Mouse (Mus musculus): ENCODE results near the gene Pfdn6. TPM values are rescaled to one million over a fixed set of nuclear protein-coding genes. Genes with fewer than 3 reads are reported as not detected.
A peak's percentile ranks its signal among the peaks of the same experiment; 100 is the strongest.

Gene Pfdn6
- polyA plus RNA-seq, 1 experiment from 2014 or later = 185 TPM

DNA sequence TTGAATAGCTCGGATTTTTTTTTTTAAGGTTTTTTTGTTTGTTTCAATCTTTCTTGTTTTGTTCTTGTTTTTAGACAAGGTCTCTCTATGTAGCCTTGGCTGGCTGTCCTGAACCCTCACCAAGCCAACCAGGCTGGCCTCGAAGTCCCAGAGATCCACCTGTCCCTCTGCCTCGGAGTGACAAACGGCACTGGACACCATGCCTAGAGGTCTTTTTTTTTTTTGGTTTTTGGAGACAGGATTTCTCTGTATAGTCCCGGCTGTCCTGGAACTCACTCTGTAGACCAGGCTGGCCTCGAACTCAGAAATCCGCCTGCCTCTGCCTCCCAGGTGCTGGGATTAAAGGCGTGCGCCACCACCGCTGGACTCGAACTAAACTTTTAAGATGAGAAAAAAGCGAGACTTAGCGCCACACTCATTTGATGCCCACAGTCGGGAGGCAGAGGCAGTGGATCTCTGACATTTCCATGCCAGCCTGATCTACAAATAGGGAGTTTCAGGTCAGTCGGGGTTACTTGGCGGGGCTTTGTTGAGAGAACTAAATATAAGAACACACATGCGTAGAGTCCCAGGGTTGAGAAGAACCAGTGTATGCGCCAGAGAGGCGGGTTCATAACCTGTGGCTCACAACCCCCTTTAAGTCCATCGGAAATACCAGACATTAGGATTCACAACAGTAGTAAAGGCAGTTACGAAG lies 11.7 kb downstream of the Pfdn6 start:
- Histone ChIP-seq H3K27ac (replicated peaks) (peak overlapping the region; percentile 97; the same call in 1 of the 2 replicates), H3K27me3 (no peaks in the 10 kb centered on the region), H3K9me3 (no peaks in the 10 kb centered on the region), H3K9ac (peak overlapping the region; percentile 74), H3K4me2 (peak overlapping the region; percentile 99), H3K4me1 (replicated peaks) (peaks cover 29% of the 10 kb centered on the region), H3K36me3 (0 out of 2 replicates have a peak, but pooled peaks cover 9% of the 10 kb centered on the region), H3K4me3 (peak overlapping the region; percentile 93)
- 63% methylated on average over 21 of the region's 21 CpGs for WGBS
- no peak for ATAC-seq (ENCODE audit: low FRiP score, low read depth)

DNA sequence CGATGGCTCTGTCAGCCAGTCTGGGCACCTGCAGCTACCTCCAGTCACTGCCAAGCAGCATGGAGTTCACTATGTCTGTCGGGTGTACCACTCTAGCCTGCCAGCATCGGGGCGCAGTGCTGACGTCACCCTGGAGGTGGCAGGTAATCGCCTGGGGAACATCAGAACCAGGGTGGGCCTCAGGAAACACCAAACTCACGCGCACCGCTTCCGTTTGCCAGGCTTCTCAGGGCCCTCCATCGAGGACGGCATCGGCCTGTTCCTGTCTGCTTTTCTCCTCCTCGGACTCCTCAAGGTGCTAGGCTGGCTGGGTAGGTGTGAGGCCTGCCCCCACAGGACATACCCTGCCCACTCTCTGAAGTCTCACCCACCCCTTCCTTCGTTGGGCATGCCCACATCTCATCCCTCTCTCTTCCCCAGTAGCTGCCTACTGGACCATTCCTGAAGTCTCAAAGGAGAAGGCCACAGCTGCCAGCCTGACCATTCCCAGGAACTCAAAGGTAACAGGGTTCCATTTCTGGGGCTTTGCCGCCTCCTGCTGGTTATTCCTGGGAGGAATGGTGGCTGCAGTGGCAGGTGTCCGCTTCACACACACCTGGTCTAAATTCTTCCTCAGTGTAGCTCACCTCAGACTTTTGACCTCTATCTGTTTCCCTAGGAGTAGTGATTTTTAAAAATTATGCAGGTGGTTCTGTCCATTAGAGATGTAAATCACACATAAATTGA lies 13.8 kb downstream of the Pfdn6 start:
- H3K4me1 ChIP-seq (replicated peaks) = peaks cover 27% of the 10 kb centered on the region
- no peaks in the 10 kb centered on the region for H3K27me3 ChIP-seq
- no peak overlapping the region for H3K9ac ChIP-seq
- ATAC-seq (ENCODE audit: low FRiP score, low read depth) = no peak
- H3K36me3 ChIP-seq = 0 out of 2 replicates have a peak, but pooled peaks cover 8% of the 10 kb centered on the region
- H3K4me2 ChIP-seq = no peak overlapping the region
- H3K4me3 ChIP-seq = no peak overlapping the region
- no peak overlapping the region for H3K27ac ChIP-seq (replicated peaks)
- H3K9me3 ChIP-seq = no peaks in the 10 kb centered on the region
- 78% methylated on average over 17 of the region's 17 CpGs for WGBS

DNA sequence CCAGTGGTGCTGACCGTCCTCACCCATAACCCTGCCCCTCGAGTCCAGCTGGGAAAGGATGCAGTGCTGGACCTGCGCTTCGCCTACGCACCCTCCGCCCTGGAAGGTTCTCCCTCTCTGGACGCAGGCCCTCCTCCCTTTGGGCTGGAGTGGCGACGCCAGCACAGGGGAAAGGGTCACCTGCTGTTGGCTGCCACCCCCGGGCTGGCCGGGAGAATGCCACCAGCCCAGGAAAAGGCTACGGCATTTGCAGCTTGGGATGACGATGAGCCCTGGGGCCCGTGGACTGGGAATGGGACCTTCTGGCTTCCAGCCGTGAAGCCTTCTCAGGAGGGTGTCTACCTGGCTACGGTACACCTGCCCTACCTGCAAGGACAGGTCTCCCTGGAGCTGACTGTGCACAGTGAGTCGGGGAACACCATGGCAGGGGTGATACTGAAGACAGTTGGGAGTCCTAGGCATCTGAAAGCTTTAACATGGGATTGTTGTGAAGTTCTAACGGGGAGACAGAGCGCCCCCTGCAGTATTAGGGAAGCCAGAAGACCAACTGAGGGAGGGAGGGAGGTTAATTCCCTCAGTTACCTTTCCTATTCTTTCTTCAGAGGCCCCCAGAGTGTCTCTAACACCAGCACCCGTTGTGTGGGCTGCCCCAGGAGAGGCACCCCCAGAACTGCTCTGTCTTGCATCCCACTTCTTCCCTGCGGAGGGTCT lies 14.6 kb downstream of the Pfdn6 start:
- Histone ChIP-seq H3K9ac (no peak overlapping the region), H3K4me1 (replicated peaks) (peaks cover 26% of the 10 kb centered on the region), H3K4me3 (no peak overlapping the region), H3K9me3 (no peaks in the 10 kb centered on the region), H3K27me3 (no peaks in the 10 kb centered on the region), H3K4me2 (no peak overlapping the region), H3K36me3 (0 out of 2 replicates have a peak, but pooled peaks cover 8% of the 10 kb centered on the region), H3K27ac (replicated peaks) (no peak overlapping the region)
- WGBS = 82% methylated on average over 21 of the region's 21 CpGs
- no peak for ATAC-seq (ENCODE audit: low FRiP score, low read depth)

DNA sequence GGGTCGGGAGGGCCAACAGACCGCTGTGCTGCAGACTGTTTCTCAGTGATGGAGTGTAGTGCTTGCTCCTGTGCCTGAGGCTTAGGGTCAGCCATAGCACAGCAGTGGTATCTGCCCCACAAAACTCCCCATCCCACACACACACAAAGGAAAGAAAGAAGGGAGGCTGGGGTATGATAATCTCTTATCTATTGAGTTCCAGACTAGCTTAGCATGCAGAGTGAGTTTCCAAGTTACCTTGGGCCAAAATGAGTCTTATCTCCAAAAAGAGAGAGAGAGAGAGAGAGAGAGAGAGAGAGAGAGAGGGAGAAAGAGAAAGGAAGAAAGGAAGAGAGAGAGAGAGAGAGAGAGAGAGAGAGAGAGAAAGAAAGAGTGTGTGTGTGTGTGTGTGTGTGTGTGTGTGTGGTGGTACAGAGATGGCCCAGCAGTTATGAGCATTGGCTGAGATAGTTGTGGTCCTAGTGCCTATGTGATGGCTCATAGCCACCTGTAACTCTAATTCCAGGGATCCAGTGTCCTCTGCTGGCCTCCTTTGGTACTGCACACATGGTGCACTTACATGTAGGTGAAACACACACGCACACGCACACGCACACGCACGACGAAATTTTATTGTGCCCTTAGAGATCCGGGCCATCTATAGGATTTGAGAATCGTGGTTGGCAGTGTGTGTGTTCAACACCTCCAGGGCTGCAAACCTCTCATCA lies 15.4 kb downstream of the Pfdn6 start:
- WGBS = 81% methylated on average over 10 of the region's 10 CpGs
- H3K36me3 ChIP-seq = 0 out of 2 replicates have a peak, but pooled peaks cover 8% of the 10 kb centered on the region
- H3K4me1 ChIP-seq (replicated peaks) = peaks cover 29% of the 10 kb centered on the region
- no peaks in the 10 kb centered on the region for H3K27me3 ChIP-seq
- no peak overlapping the region for H3K9ac ChIP-seq
- no peak overlapping the region for H3K4me2 ChIP-seq
- H3K9me3 ChIP-seq = no peaks in the 10 kb centered on the region
- H3K4me3 ChIP-seq = no peak overlapping the region
- H3K27ac ChIP-seq (replicated peaks) = no peak overlapping the region
- no peak for ATAC-seq (ENCODE audit: low FRiP score, low read depth)

DNA sequence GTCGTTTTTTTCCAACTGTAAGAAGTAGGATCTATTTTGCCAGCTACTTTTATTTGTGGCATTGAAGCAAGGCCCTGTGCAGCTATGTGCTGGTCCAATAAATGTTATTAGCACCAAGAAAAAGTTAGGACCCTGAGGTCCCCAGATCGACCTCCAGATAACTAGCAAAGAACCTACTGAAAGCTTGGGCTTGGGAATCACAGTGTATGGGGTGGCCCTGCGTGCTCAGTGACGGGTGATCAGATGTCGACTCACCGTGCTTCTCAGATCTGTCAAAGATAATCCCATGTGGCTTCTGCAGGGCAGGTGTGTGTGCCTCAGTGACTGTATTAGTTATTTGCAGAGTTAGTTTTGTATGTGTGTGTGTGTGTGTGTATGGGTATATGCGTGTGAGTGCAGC lies 18.8 kb downstream of the Pfdn6 start:
- 90% methylated on average over 7 of the region's 7 CpGs for WGBS
- ATAC-seq (ENCODE audit: low FRiP score, low read depth) = no peak
- peaks cover 3% of the 10 kb centered on the region; the same call in 1 of the 2 replicates for H3K36me3 ChIP-seq
- no peak overlapping the region for H3K4me2 ChIP-seq
- H3K4me3 ChIP-seq = no peak overlapping the region
- H3K4me1 ChIP-seq (replicated peaks) = peaks cover 31% of the 10 kb centered on the region
- H3K9ac ChIP-seq = no peak overlapping the region
- no peaks in the 10 kb centered on the region; the same call in 1 of the 2 replicates for H3K27me3 ChIP-seq
- H3K27ac ChIP-seq (replicated peaks) = no peak overlapping the region
- H3K9me3 ChIP-seq = no peaks in the 10 kb centered on the region

- no peak for ATAC-seq (ENCODE audit: low FRiP score, low read depth)
- Histone ChIP-seq H3K4me3 (peak overlapping the region; percentile 45), H3K4me1 (replicated peaks) (peaks cover 33% of the 10 kb centered on the region), H3K9ac (peak overlapping the region; percentile 37), H3K9me3 (no peaks in the 10 kb centered on the region), H3K36me3 (peaks cover 3% of the 10 kb centered on the region; the same call in 1 of the 2 replicates), H3K4me2 (peak overlapping the region; percentile 59), H3K27ac (replicated peaks) (peak overlapping the region; percentile 65), H3K27me3 (no peaks in the 10 kb centered on the region; the same call in 1 of the 2 replicates)
- WGBS = 2% methylated on average over 36 of the region's 36 CpGs
Measured at GRCm38 (mm10) chr17:33920282-33921097, 19.7 kb downstream of the Pfdn6 start.

- under 1% methylated on average over 52 of the region's 52 CpGs for WGBS
- Histone ChIP-seq H3K4me2 (peak overlapping the region; percentile 59), H3K9ac (peak overlapping the region; percentile 37), H3K4me3 (peak overlapping the region; percentile 45), H3K27ac (replicated peaks) (peak overlapping the region; percentile 65), H3K27me3 (no peaks in the 10 kb centered on the region; the same call in 1 of the 2 replicates), H3K9me3 (no peaks in the 10 kb centered on the region), H3K4me1 (replicated peaks) (peaks cover 42% of the 10 kb centered on the region), H3K36me3 (peaks cover 3% of the 10 kb centered on the region; the same call in 1 of the 2 replicates)
- no peak for ATAC-seq (ENCODE audit: low FRiP score, low read depth)
Measured at GRCm38 (mm10) chr17:33919351-33920281, 20.5 kb downstream of the Pfdn6 start.

DNA sequence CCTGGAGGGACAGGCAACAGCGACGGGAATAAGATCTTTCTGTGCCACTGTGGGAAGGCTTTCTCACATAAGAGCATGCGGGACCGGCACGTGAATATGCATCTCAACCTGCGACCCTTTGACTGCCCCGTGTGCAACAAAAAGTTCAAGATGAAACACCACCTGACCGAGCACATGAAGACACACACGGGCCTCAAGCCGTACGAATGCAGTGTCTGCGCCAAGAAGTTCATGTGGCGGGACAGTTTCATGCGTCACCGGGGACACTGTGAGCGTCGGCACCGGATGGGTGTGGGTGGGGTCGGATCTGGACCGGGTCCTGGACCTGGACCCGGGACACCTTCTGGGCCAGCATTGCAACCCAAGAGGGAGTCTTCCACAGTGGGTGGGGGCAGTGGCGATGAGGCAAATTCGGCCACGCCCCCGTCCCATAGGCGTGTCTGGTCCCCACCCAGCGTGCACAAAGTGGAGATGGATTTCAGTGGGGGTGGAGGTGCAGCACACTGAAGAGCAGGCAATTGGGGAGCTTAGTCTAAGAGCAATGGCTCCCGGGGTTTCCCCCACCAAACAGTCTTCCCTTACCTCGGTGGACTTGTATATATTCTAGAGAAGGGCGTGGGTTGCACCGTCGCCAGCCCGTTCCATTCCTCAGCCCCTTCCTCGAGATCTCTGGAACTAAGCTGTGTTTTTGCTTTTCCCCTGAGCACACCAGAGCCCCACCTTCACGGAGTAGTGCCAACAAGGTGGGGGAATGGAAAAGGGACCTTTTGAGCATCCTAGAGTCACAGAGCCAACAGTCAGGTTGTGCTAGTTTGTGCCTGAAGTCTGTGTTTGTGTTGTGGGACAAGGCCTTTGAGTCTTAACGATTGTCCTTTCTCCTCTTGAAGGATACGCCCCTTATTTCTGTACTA lies 21.6 kb downstream of the Pfdn6 start:
- 58% methylated on average over 37 of the region's 37 CpGs for WGBS
- H3K36me3 ChIP-seq = peaks cover 13% of the 10 kb centered on the region
- no peaks in the 10 kb centered on the region; the same call in 1 of the 2 replicates for H3K27me3 ChIP-seq
- no peaks in the 10 kb centered on the region for H3K9me3 ChIP-seq
- no peak overlapping the region for H3K9ac ChIP-seq
- H3K4me3 ChIP-seq = peak overlapping the region; percentile 45
- H3K4me2 ChIP-seq = peak overlapping the region; percentile 59
- H3K4me1 ChIP-seq (replicated peaks) = peaks cover 45% of the 10 kb centered on the region
- no peak overlapping the region for H3K27ac ChIP-seq (replicated peaks)
- ATAC-seq (ENCODE audit: low FRiP score, low read depth) = no peak

DNA sequence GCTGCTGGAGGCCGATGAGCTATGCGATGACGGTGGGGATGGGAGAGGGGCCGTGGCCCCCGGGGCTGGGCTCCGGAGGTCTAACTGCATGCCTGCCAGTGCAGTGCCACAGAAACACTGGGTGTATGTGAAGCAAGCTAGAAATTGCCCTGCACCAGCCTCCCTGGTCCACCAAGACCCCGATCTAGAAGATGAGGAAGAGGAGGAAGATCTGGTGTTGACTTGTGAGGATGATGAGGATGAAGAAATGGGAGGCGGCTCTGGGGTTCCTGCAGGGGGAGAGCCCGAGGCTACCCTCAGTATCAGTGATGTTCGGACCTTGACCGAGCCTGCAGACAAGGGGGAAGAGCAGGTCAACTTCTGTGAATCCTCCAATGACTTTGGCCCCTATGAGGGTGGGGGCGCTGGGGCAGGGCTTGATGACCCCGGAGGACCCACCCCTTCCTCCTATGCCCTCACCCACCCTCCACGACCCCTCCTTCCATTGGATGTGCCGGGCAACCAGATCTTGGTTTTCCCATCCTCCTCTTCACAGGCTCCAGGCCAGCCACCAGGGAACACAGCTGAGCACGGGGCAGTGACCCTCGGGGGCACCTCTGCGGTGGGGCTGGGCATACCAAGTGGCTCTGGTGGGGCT lies 22.4 kb downstream of the Pfdn6 start:
- H3K9me3 ChIP-seq = no peaks in the 10 kb centered on the region
- no peaks in the 10 kb centered on the region; the same call in 1 of the 2 replicates for H3K27me3 ChIP-seq
- WGBS = 81% methylated on average over 18 of the region's 18 CpGs
- H3K9ac ChIP-seq = no peak overlapping the region
- H3K27ac ChIP-seq (replicated peaks) = no peak overlapping the region
- H3K4me3 ChIP-seq = no peak overlapping the region
- H3K4me1 ChIP-seq (replicated peaks) = peaks cover 45% of the 10 kb centered on the region
- H3K36me3 ChIP-seq = peaks cover 17% of the 10 kb centered on the region
- H3K4me2 ChIP-seq = no peak overlapping the region
- no peak for ATAC-seq (ENCODE audit: low FRiP score, low read depth)

Data from hindbrain, embryonic 15.5 days (tissue).